Mouse (Mus musculus) testis, postnatal 14 days (tissue): ENCODE measurements around the gene Zkscan17.

Experiments
- DNase-seq: peaks from one replicate; pipeline ENCODE4 v3.0.0; 2021; ENCODE audit warnings: low spot score

Gene Zkscan17

GRCm38 (mm10) chr11:59456891-59457290 lies 69.7 kb downstream of the Zkscan17 start:
- DNase-seq, result no peak

DNA sequence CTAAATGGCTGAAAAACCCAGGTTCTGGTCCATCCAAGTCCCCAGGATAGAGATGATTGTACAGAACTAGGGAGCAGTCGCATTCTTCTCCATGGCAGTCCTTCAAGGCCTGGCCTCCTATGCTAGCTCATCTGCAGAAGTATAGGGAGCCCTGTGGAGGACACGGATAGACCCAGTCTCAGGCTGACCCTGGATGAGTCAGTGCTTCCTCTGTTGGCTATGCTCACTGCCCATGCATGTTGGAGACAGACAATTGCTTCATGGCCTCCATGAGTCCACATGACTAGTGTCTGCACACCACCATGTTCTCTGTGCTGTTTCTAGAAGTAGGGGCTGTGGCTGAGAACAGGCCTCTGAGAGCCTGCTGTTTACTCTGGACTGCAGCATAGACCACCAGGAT lies 70.2 kb downstream of the Zkscan17 start:
- DNase-seq, result no peak

DNA sequence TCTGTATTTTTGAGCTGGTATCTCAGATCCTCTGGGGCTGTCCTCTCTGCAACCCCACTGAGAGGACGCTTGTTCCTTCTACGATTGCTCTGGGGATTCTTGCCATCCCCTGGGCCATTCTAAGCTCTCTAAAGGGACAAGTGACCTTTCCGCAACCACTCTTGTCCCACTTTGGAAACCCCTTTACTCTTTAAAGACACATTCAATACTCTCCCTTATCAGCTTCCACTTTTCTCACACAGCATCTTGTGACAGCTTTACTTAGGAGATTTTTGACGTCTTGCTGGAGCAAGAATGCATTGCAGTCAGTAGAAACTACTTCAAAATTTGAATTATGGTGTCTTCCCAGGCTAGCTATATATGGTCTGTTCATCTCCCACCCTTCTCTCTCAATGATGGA lies 75.5 kb downstream of the Zkscan17 start, which contains the start of gene Snap47:
Gene Snap47, minus strand, starts transcription at position 101 of the 400 bp plus-strand sequence.
- DNase-seq, result no peak

GRCm38 (mm10) chr11:59450230-59450771 lies 76.2 kb downstream of the Zkscan17 start:
- DNase-seq, result no peak

DNA sequence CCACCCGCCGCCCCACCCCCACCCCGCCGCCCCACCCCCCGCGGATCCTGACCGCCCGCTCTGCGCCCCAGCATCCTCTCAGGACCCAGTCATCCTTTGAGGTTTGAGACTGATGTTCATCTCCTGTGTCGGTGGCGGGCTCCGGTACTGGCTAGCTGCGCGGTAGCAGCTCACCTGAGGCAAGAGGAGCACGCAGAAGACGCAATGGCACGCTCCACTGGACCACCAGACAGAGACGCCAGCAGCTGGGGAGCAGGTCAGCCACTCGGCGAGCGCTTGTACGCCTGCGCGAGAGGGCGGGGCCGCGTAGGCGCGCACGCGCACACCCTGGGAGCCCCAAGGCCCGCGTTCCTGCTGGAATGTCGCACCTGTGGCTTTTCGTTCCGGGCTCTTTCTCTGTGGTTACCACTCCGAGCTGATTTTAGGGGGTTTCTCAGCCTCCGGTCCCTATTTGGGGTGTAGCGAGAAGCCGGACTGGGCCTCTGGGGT lies 76.8 kb downstream of the Zkscan17 start, which contains the start of gene Jmjd4:
Gene Jmjd4, plus strand, starts transcription at position 305 of the 489 bp plus-strand sequence.
- peak; percentile 95 for DNase-seq

- DNase-seq, result no peak
Measured at GRCm38 (mm10) chr11:59443102-59443501, 83.4 kb downstream of the Zkscan17 start.

GRCm38 (mm10) chr11:59437954-59438353 lies 88.6 kb downstream of the Zkscan17 start:
- DNase-seq, result peak; percentile 70
